In the genomic region with DNA sequence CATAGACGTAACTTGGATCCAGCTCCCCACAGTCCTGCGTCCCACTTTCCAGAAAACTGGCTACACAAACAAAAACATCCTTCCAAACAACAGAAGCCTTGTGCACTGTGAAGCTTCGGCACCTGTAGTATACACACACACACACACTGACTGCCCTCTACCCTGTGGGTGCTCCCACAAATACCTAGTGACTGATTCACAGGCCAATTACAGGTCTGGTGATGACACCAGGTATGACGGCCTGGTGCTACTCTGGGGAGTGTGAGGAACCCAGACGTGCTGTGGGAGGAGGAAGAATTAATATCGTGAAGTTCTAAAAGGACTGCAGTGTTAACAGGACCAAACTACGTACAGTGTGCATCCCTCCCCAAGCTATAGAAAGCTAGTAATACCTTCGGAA, we compare ENCODE assay signal across 9 mouse cellular contexts. TPM values are rescaled to one million over a fixed set of nuclear protein-coding genes. Genes with fewer than 3 reads are reported as not detected.
DNase-seq lines count a peak whose midpoint lies in the region; ATAC-seq and TF ChIP-seq lines count a peak whose summit lies in the region.
"Had no signal": no experiment of that assay in that cellular context is flagged by ENCODE, and none has a peak within 500 bp of the region (broad histone marks: within the 10 kb centered on the region; RNA-seq: fewer than 3 reads in every experiment).

No protein-coding gene starts in this region.

- H3K27ac ChIP-seq in lung, embryonic 15.5 days: no peak overlapping the region
- H3K27ac ChIP-seq in forebrain, embryonic 15.5 days (replicated peaks): peak overlapping the region; percentile 89; the same call in 1 of the 2 replicates
- H3K27ac ChIP-seq in limb, embryonic 13.5 days: no peak overlapping the region; the same call in 1 of the 2 replicates
- H3K27ac ChIP-seq in neural tube, embryonic 15.5 days (replicated peaks): no peak overlapping the region

- no peaks in the 10 kb centered on the region for H3K36me3 ChIP-seq in lung, embryonic 15.5 days
- H3K36me3 ChIP-seq in forebrain, embryonic 15.5 days: peaks cover 2% of the 10 kb centered on the region
- H3K36me3 ChIP-seq in limb, embryonic 13.5 days: peaks cover 18% of the 10 kb centered on the region
- H3K36me3 ChIP-seq in neural tube, embryonic 15.5 days: no peaks in the 10 kb centered on the region

- no peaks in the 10 kb centered on the region for H3K9me3 ChIP-seq in lung, embryonic 15.5 days
- no peaks in the 10 kb centered on the region for H3K9me3 ChIP-seq in forebrain, embryonic 15.5 days
- no peaks in the 10 kb centered on the region for H3K9me3 ChIP-seq in limb, embryonic 13.5 days
- H3K9me3 ChIP-seq in neural tube, embryonic 15.5 days (replicated peaks): no peaks in the 10 kb centered on the region

- H3K9ac ChIP-seq in lung, embryonic 15.5 days: peak overlapping the region; percentile 20; the same call in 1 of the 2 replicates
- H3K9ac ChIP-seq in forebrain, embryonic 15.5 days (replicated peaks): peak overlapping the region; percentile 79
- peak overlapping the region; percentile 89 for H3K9ac ChIP-seq in limb, embryonic 13.5 days
- no peak overlapping the region for H3K9ac ChIP-seq in neural tube, embryonic 15.5 days (replicated peaks)

- TF ChIP-seq CTCF in lung, adult 2 months (IDR thresholded peaks at IDR 0.05; ENCODE audit: insufficient read depth, low read length): no peak

- peak overlapping the region; percentile 91 for H3K4me3 ChIP-seq in lung, embryonic 15.5 days
- H3K4me3 ChIP-seq in forebrain, embryonic 15.5 days: peak overlapping the region; percentile 65
- H3K4me3 ChIP-seq in limb, embryonic 13.5 days: peak overlapping the region; percentile 97
- H3K4me3 ChIP-seq in neural tube, embryonic 15.5 days (replicated peaks): peak overlapping the region; percentile 94
- no peak overlapping the region for H3K4me3 ChIP-seq in lung, adult 2 months (replicated peaks; ENCODE audit: extremely low read depth, low read depth, low read length)

- H3K27me3 ChIP-seq in lung, embryonic 15.5 days: no peaks in the 10 kb centered on the region
- H3K27me3 ChIP-seq in forebrain, embryonic 15.5 days: no peaks in the 10 kb centered on the region
- H3K27me3 ChIP-seq in limb, embryonic 13.5 days: no peaks in the 10 kb centered on the region
- no peaks in the 10 kb centered on the region for H3K27me3 ChIP-seq in neural tube, embryonic 15.5 days (replicated peaks)

- no peak for TF ChIP-seq POLR2A in lung, adult 2 months (IDR thresholded peaks at IDR 0.05; ENCODE audit: borderline replicate concordance, extremely low read depth, low read depth, low read length)

- peaks cover 18% of the 10 kb centered on the region for H3K4me1 ChIP-seq in lung, embryonic 15.5 days
- peaks cover 26% of the 10 kb centered on the region for H3K4me1 ChIP-seq in forebrain, embryonic 15.5 days
- peaks cover 19% of the 10 kb centered on the region for H3K4me1 ChIP-seq in limb, embryonic 13.5 days
- H3K4me1 ChIP-seq in neural tube, embryonic 15.5 days: peaks cover 19% of the 10 kb centered on the region
- H3K4me1 ChIP-seq in lung, adult 2 months (ENCODE audit: control insufficient read depth, insufficient read depth, low read length): no peaks in the 10 kb centered on the region; the same call in 1 of the 2 replicates

- H3K4me2 ChIP-seq in lung, embryonic 15.5 days: peak overlapping the region; percentile 91
- peak overlapping the region; percentile 95 for H3K4me2 ChIP-seq in forebrain, embryonic 15.5 days (replicated peaks)
- H3K4me2 ChIP-seq in limb, embryonic 13.5 days (replicated peaks): peak overlapping the region; percentile 82
- peak overlapping the region; percentile 81 for H3K4me2 ChIP-seq in neural tube, embryonic 15.5 days

- ATAC-seq in lung, embryonic 15.5 days (ENCODE audit: borderline replicate concordance, extremely low read depth, low FRiP score, low TSS enrichment): no peak
- no peak for ATAC-seq in forebrain, embryonic 15.5 days (replicated peaks)
- no peak for ATAC-seq in limb, embryonic 13.5 days (ENCODE audit: low FRiP score, low read depth)
- ATAC-seq in neural tube, embryonic 15.5 days (ENCODE audit: low FRiP score): no peak

- DNase-seq in lung, postnatal 4 days: no peak
- DNase-seq in adrenal gland, postnatal 10 days: no peak
- DNase-seq in lung, adult 2 months: no peak
- DNase-seq in gastrocnemius, postnatal 14 days: no peak
- DNase-seq: cerebellum, adult 9-10 months had no signal

- intact Hi-C loops in gastrocnemius, postnatal 14 days (cut with DNase I; ENCODE audit: low total_unique reads): loop anchor here (5.0 kb wide), 2 partner anchors 80 kb away; no protein-coding TSS in a partner anchor

- WGBS in lung, embryonic 15.5 days: 35% methylated on average over 8 of the region's 8 CpGs
- WGBS in forebrain, embryonic 15.5 days: 7% methylated on average over 8 of the region's 8 CpGs
- WGBS in limb, embryonic 13.5 days: 38% methylated on average over 8 of the region's 8 CpGs
- 26% methylated on average over 8 of the region's 8 CpGs for WGBS in neural tube, embryonic 15.5 days
- WGBS in lung, adult 2 months: 63% methylated on average over 8 of the region's 8 CpGs

RNA-seq across cellular contexts. Expression of gene Cdc14a, which starts 1.8 kb away (rescaled TPM):
- polyA plus RNA-seq in lung, embryonic 15.5 days (2015; fragmentation: Nextera tagmentation; extraction: Ambion mirVana): 7.4 and 8.3 TPM in 2 replicates
- 8.5 TPM in 2 replicates for polyA plus RNA-seq in forebrain, embryonic 15.5 days (2015; fragmentation: Nextera tagmentation; extraction: Ambion mirVana)
- polyA plus RNA-seq in limb, embryonic 13.5 days (2015; fragmentation: Nextera tagmentation; extraction: Ambion mirVana): 8.5 and 10.1 TPM in 2 replicates
- 3.5 and 5.4 TPM in 2 replicates for polyA plus RNA-seq in neural tube, embryonic 15.5 days (2015; fragmentation: Nextera tagmentation; extraction: Ambion mirVana)
- total RNA-seq in adrenal gland, postnatal 10 days (2021): 10 to 100 TPM; 10.3 to 12.7 TPM
- 7.2 and 8.5 TPM in 2 replicates for polyA plus RNA-seq in lung, adult 2 months (2012; rRNA removed)
- 10 to 100 TPM; 17.0 to 23.9 TPM for total RNA-seq in gastrocnemius, postnatal 14 days (2021)
